Comparison of ENCODE assay signal across 8 mouse cellular contexts in genomic region chrX:66652455-66653144, GRCm38 (mm10). TPM values are rescaled to one million over a fixed set of nuclear protein-coding genes. Genes with fewer than 3 reads are reported as not detected.
DNase-seq lines count a peak whose midpoint lies in the region; ATAC-seq lines count a peak whose summit lies in the region.

No protein-coding gene starts in this region.

- peak overlapping the region; percentile 64 for H3K4me2 ChIP-seq in midbrain, embryonic 16.5 days (ENCODE audit: low read length)

- peak overlapping the region; percentile 57 for H3K9ac ChIP-seq in midbrain, embryonic 16.5 days (ENCODE audit: low read depth, low read length)

- peaks cover 4% of the 10 kb centered on the region; the same call in 1 of the 2 replicates for H3K4me1 ChIP-seq in hindbrain, embryonic 10.5 days (replicated peaks)
- no peaks in the 10 kb centered on the region; the same call in 1 of the 2 replicates for H3K4me1 ChIP-seq in midbrain, embryonic 16.5 days (ENCODE audit: control insufficient read depth, insufficient read depth, low read length)

- H3K9me3 ChIP-seq in hindbrain, embryonic 10.5 days, result no peaks in the 10 kb centered on the region
- H3K9me3 ChIP-seq in midbrain, embryonic 16.5 days (replicated peaks; ENCODE audit: control insufficient read depth, low read length, poor library complexity, severe bottlenecking), result no peaks in the 10 kb centered on the region

- peaks cover 14% of the 10 kb centered on the region; the same call in 1 of the 2 replicates for H3K27me3 ChIP-seq in hindbrain, embryonic 10.5 days (ENCODE audit: insufficient read depth, poor library complexity, severe bottlenecking)
- no peaks in the 10 kb centered on the region for H3K27me3 ChIP-seq in midbrain, embryonic 16.5 days (ENCODE audit: control insufficient read depth, insufficient read depth, low read depth, low read length)

- peak; percentile 7 for DNase-seq in WW6 (ENCODE audit: low read depth, low spot score)
- DNase-seq in cerebellum, adult 9-10 months, result peak; percentile 78
- peak; percentile 63 to 66 for DNase-seq in frontal cortex, postnatal 10 days (ENCODE audit: low spot score in 2 of 2)
- DNase-seq in hindbrain, embryonic 10.5 days (ENCODE audit: low spot score), result peak; percentile 56
- DNase-seq in left cerebral cortex, adult 8-10 months (ENCODE audit: low spot score in 2 of 2), result peak; percentile 34 to 82
- no peak for DNase-seq in spleen, adult 18-20 months

- H3K4me3 ChIP-seq in hindbrain, embryonic 10.5 days, result peak overlapping the region; percentile 50
- peak overlapping the region; percentile 45 for H3K4me3 ChIP-seq in midbrain, embryonic 16.5 days (ENCODE audit: low read depth, low read length)

- 11% methylated on average over 21 of the region's 21 CpGs for WGBS in hindbrain, embryonic 10.5 days
- 13% methylated on average over 19 of the region's 21 CpGs for WGBS in midbrain, embryonic 16.5 days

- peak; percentile 88 for ATAC-seq in midbrain, embryonic 16.5 days
- ATAC-seq in inflammation-experienced regulatory T-cells, adult 6 months, result no peak

- peak overlapping the region; percentile 62 for H3K27ac ChIP-seq in hindbrain, embryonic 10.5 days
- peak overlapping the region; percentile 12 for H3K27ac ChIP-seq in midbrain, embryonic 16.5 days (ENCODE audit: low read length)

- H3K36me3 ChIP-seq in hindbrain, embryonic 10.5 days, result no peaks in the 10 kb centered on the region
- H3K36me3 ChIP-seq in midbrain, embryonic 16.5 days (ENCODE audit: control insufficient read depth, insufficient read depth, low read length), result no peaks in the 10 kb centered on the region

RNA-seq across cellular contexts. Expression of gene Slitrk2, which starts 3.5 kb away (rescaled TPM):
- polyA plus RNA-seq in hindbrain, embryonic 10.5 days (2016; fragmentation: Nextera tagmentation; extraction: Ambion mirVana), result 1.8 and 2.1 TPM in 2 replicates
- 10 to 100 TPM; 30.2 to 35.4 (median 33.4) TPM for total RNA-seq in left cerebral cortex, adult 8-10 months (2022)
- 10.7 and 10.8 TPM in 2 replicates for polyA plus RNA-seq in midbrain, embryonic 16.5 days (2015; fragmentation: Nextera tagmentation; extraction: Ambion mirVana)
- polyA plus RNA-seq in inflammation-experienced regulatory T-cells, adult 6 months (2017; shearing (Covaris generic)), result not detected

Comparison
In these comparisons a context has a peak if more than half of its experiments do, and no peak if none do; other contexts are left out.
1. DNase-seq: peak in WW6 (single experiment), cerebellum, adult 9-10 months (single experiment), frontal cortex, postnatal 10 days (2 of 2), hindbrain, embryonic 10.5 days (single experiment) and left cerebral cortex, adult 8-10 months (2 of 2); none in spleen, adult 18-20 months (0 of 2).